Mouse (Mus musculus) neural tube, embryonic 14.5 days (tissue): ENCODE measurements around the gene Fam76b. TPM values are rescaled to one million over a fixed set of nuclear protein-coding genes. Genes with fewer than 3 reads are reported as not detected.
A peak's percentile ranks its signal among the peaks of the same experiment; 100 is the strongest.

Experiments
- ATAC-seq: fragments of 200-750 bp; cut with Nextera tagmentation; 2 replicates; pipeline ENCODE4 v1.8.0; 2017; ENCODE audit warnings: low read depth, mild to moderate bottlenecking, moderate TSS enrichment, moderate library complexity
- H3K27ac ChIP-seq: fragments of 300-500 bp; sonication (generic); 2 replicates; pipeline ENCODE4 v1.5.1; 2014; ENCODE audit warnings: low read depth, mild to moderate bottlenecking, control low read depth, low read length, moderate library complexity, mixed read lengths
- H3K27me3 ChIP-seq: fragments of 300-500 bp; sonication (generic); 2 replicates; pipeline ENCODE4 v1.6.1; 2014; ENCODE audit warnings: low read length; ENCODE audit not compliant: control insufficient read depth, insufficient read depth
- H3K36me3 ChIP-seq: fragments of 300-500 bp; sonication (generic); 2 replicates; pipeline ENCODE4 v1.6.1; 2014; ENCODE audit warnings: low read length, mixed read lengths; ENCODE audit not compliant: control insufficient read depth, insufficient read depth
- H3K4me1 ChIP-seq: fragments of 300-500 bp; sonication (generic); 2 replicates; pipeline ENCODE4 v1.6.1; 2014; ENCODE audit warnings: low read length; ENCODE audit not compliant: control insufficient read depth, insufficient read depth
- H3K4me2 ChIP-seq: fragments of 300-500 bp; sonication (generic); 2 replicates; pipeline ENCODE4 v1.6.1; 2014; ENCODE audit warnings: mild to moderate bottlenecking, low read depth, low read length, control low read depth
- H3K4me3 ChIP-seq: fragments of 300-500 bp; sonication (generic); 2 replicates; pipeline ENCODE4 v1.5.1; 2014; ENCODE audit warnings: low read depth, low read length, control low read depth, mixed read lengths
- H3K9ac ChIP-seq: fragments of 300-500 bp; sonication (generic); replicated peaks from 2 replicates; pipeline ENCODE4 v1.6.1; 2014; ENCODE audit warnings: low read depth, mild to moderate bottlenecking, control low read depth, low read length, mixed read lengths
- H3K9me3 ChIP-seq: fragments of 300-500 bp; sonication (generic); 2 replicates; pipeline ENCODE4 v1.6.1; 2016; ENCODE audit warnings: low read length; ENCODE audit not compliant: control insufficient read depth
- WGBS: fragments of 180-500 bp; shearing (Covaris S2); extraction: QIAGEN DNeasy Blood & Tissue Kit; methylation state at CpG from one replicate; pipeline ENCODE4 v1.1.7; 2014; 5-methylcytosine and 5-hydroxymethylcytosine counted together
- polyA plus RNA-seq: library from polyadenylated mRNA; unstranded; fragments of >200 nt; fragmentation: Nextera tagmentation; extraction: Ambion mirVana; gene quantifications from 2 replicates; pipeline ENCODE4 v1.2.1, GENCODE M21; 2014

Gene Fam76b
- polyA plus RNA-seq, 1 experiment from 2014 or later = 22.8 TPM

DNA sequence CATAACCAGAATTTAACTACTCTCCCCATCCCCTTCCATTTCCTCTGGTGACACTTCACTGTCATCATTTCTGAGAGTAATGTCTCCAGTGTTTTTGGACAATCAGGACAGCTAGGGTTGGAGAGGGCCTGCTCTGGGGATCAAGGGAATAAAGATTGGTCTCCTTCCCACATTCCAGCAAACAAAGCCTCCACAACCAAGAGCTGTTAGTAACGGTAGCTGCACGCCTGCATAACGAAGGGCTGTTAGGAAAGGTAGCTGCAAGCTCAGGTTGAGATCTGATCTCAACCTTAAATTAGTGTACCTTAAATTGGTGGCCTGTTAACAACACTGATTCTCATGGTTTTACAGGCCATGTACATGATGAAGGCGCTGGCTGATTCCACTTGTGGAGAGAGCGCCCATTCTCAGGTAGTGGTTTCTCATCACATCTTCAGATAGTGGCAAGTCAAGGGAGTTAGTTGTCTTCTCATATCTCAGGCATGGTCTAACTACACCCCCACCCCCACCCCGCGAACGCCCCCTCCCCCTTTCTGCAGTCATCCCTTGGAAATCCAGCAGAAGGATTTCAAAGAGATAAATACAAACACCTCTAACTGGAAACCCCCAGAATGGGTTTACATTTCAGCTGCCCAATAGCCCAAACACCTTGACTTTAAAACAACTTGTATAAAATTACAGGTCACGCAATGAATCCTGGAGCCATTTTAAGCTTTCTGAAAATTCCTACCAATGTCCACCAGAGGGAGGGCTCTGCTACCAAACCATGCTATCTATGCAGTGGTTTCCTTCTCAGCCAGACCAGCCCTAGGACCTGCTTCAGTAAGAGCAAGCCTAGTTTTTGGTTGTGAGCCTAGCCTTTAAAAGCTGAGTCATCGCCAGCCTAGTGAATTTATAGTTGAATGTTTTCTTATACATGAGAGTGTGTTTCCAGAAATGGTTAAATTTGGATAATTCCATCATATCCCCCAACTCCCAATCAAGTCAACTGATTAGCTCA, 21.3 kb downstream of the Fam76b start:
- 84% methylated on average over 10 of the region's 10 CpGs for WGBS
- ATAC-seq = peak; percentile 89

DNA sequence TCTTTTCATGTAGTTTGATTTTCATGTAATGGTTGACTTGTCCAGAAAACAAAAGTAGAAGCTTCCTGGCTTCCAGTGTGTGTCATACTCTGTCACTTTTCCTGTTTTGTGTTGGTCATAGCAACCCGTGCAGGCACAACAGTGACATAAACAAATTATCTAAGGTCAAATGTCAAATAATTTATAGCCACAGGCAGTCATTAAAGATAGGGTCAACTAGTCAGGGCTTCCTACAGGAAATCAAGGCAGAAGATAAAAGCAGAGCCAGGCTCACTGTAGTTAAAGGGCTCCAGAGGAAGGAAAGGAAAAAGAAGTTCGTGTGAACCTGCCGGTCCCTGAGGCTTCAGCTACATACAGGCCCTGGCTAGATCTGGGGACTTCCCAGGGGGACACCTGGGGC, 26.4 kb downstream of the Fam76b start:
- 77% methylated on average over 3 of the region's 3 CpGs for WGBS
- no peak overlapping the region for H3K4me3 ChIP-seq
- H3K4me1 ChIP-seq = no peaks in the 10 kb centered on the region
- H3K36me3 ChIP-seq = no peaks in the 10 kb centered on the region
- no peaks in the 10 kb centered on the region for H3K9me3 ChIP-seq
- ATAC-seq = no peak
- no peaks in the 10 kb centered on the region for H3K27me3 ChIP-seq
- no peak overlapping the region for H3K9ac ChIP-seq
- H3K27ac ChIP-seq = no peak overlapping the region
- no peak overlapping the region for H3K4me2 ChIP-seq

More for the DNA sequence above, 21.3 kb downstream of the Fam76b start:
- Histone ChIP-seq H3K4me2 (no peak overlapping the region), H3K27ac (no peak overlapping the region), H3K9me3 (no peaks in the 10 kb centered on the region), H3K36me3 (peaks cover 8% of the 10 kb centered on the region; the same call in 1 of the 2 replicates), H3K27me3 (no peaks in the 10 kb centered on the region), H3K4me1 (no peaks in the 10 kb centered on the region), H3K9ac (no peak overlapping the region), H3K4me3 (no peak overlapping the region)

DNA sequence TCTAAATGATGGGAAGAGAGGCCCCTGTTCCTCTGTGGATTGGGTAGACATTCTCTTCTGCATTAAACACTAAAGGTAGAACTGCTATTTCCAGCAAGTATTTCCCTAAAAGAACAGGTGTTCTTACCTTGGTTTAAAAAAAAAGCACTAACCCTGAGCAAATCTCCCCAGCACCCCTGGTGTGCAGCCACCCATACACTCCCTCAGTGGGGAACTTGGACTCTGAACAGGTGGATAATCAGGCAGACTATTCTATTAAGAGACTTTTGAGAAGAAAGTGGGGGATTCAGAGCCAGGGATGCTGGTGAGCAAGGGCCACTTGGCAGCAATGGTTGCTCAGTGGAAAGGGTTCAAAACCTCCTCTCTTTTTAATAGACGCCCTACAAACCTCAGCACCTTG, 28.7 kb downstream of the Fam76b start:
- H3K27ac ChIP-seq = no peak overlapping the region
- H3K9me3 ChIP-seq = no peaks in the 10 kb centered on the region

DNA sequence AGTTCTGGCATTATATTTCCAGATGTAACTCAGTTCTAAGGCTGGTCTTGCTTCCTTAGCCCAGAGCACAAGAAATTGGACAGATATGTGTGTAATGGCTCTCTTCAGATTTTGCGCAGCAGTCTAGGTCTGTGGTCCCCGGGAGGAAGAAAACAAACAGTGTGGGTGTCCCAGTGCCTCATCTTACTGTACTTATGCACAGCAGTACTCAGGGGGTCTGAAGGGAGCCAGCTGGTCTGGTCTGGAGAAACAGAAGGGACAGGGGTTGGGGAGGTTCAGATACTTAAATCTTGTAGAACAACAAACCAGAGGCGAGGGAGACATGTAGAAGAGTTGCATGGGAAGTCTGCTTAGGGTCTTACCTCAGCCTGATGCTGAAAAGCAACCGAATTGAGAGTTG, 29.3 kb downstream of the Fam76b start:
- H3K4me2 ChIP-seq = no peak overlapping the region
- 83% methylated on average over 4 of the region's 4 CpGs for WGBS
- H3K36me3 ChIP-seq = no peaks in the 10 kb centered on the region
- no peaks in the 10 kb centered on the region for H3K9me3 ChIP-seq
- no peaks in the 10 kb centered on the region for H3K27me3 ChIP-seq
- H3K4me3 ChIP-seq = no peak overlapping the region
- no peak overlapping the region for H3K9ac ChIP-seq
- ATAC-seq = no peak
- H3K27ac ChIP-seq = no peak overlapping the region
- H3K4me1 ChIP-seq = no peaks in the 10 kb centered on the region

More for the DNA sequence above, 28.7 kb downstream of the Fam76b start:
- H3K36me3 ChIP-seq = no peaks in the 10 kb centered on the region
- ATAC-seq = no peak
- no peak overlapping the region for H3K4me3 ChIP-seq
- no peaks in the 10 kb centered on the region for H3K4me1 ChIP-seq
- H3K4me2 ChIP-seq = no peak overlapping the region
- H3K27me3 ChIP-seq = no peaks in the 10 kb centered on the region
- H3K9ac ChIP-seq = no peak overlapping the region
- 75% methylated on average over 1 of the region's 1 CpGs for WGBS

DNA sequence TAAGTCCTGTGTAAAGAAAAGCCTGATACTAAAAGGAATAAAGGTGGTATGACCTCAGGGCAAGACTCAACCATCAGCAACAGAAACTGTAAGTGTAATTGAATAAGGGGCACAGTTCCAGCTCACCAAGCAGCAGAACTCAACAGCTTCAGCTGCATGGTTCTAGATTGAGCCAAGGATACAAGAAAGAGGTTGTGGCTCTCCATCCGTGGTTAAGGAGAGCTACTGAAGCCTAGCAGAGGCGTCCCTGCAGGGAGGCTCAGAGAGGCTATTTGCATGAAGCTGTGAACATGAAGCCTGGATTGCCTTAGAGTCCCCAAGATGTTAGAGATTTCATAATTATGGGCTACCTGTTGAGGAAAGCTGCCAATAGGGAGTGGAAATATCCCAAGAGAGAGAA, 40.1 kb downstream of the Fam76b start:
- no peak overlapping the region for H3K9ac ChIP-seq
- no peak overlapping the region for H3K27ac ChIP-seq
- H3K4me1 ChIP-seq = no peaks in the 10 kb centered on the region
- H3K9me3 ChIP-seq = no peaks in the 10 kb centered on the region
- H3K36me3 ChIP-seq = no peaks in the 10 kb centered on the region
- H3K4me3 ChIP-seq = no peak overlapping the region
- 77% methylated on average over 2 of the region's 2 CpGs for WGBS
- H3K4me2 ChIP-seq = no peak overlapping the region
- H3K27me3 ChIP-seq = no peaks in the 10 kb centered on the region
- ATAC-seq = no peak

DNA sequence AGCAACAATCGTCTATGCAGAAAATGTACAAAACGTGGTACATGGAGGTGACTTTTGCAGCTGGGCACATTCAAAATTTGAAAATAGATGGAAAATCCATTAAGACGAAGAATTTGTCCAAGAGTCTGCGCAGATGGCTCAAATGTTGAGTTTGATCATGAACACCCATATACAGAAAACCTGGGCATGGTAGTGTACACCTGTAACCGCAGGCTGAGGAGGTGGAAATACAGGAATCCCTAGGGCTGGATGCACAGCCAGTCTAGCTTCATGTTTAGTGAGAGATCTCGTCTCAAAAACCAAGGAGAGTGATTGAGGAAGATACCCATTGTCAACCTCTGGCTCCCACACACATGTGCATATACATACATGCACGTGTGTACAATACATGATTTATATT, 44.1 kb downstream of the Fam76b start:
- no peak for ATAC-seq
- Histone ChIP-seq H3K4me2 (no peak overlapping the region), H3K9me3 (no peaks in the 10 kb centered on the region), H3K27ac (no peak overlapping the region), H3K4me3 (no peak overlapping the region), H3K9ac (no peak overlapping the region), H3K4me1 (no peaks in the 10 kb centered on the region), H3K36me3 (no peaks in the 10 kb centered on the region), H3K27me3 (no peaks in the 10 kb centered on the region)
- WGBS = 90% methylated on average over 7 of the region's 7 CpGs

DNA sequence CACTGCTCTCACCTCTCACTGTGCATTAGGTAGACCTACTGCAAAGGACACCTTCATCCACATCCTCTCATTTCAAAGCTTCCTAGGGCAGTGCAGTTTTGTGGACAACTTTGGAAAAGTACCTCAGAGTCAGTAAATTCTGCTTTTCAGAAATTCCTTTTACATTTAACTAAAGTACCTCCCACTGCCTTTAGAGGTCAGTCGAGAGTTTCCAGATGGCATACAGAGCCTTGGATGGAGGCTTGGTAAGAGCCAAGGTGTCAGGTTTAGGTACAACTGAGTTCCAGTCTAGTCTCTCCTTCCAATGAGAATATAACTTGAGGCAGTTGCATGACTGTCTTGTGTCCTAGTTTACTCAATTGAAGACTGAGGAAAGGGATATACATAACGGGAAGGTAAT, 46.8 kb downstream of the Fam76b start:
- 55% methylated on average over 2 of the region's 2 CpGs for WGBS
- Histone ChIP-seq H3K4me2 (no peak overlapping the region), H3K27me3 (no peaks in the 10 kb centered on the region), H3K4me1 (no peaks in the 10 kb centered on the region), H3K36me3 (no peaks in the 10 kb centered on the region), H3K9ac (no peak overlapping the region), H3K4me3 (no peak overlapping the region), H3K27ac (no peak overlapping the region), H3K9me3 (no peaks in the 10 kb centered on the region)
- no peak for ATAC-seq

DNA sequence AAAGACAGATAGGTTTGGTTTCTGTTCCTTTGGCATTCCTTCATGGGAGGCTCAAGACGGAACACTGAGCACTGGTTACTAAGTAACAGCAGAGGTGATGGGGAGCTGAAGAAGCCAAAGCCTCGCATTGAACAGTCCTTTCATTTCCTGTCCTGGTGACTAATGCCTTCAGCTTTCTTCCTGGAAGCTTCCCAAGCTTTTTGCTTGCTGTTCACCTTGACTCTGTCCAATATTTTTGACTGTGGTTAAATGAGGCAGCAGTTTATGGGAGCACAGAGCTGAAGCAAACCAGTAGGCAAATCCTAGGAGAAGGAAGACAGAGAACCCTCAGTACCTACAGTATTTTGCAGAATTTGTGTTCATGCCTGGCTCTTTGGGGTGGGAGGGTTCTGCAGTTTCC, 47.8 kb downstream of the Fam76b start:
- Histone ChIP-seq H3K4me1 (no peaks in the 10 kb centered on the region), H3K9me3 (no peaks in the 10 kb centered on the region), H3K27me3 (no peaks in the 10 kb centered on the region), H3K36me3 (no peaks in the 10 kb centered on the region), H3K9ac (no peak overlapping the region), H3K27ac (no peak overlapping the region), H3K4me2 (no peak overlapping the region), H3K4me3 (no peak overlapping the region)
- 67% methylated on average over 2 of the region's 2 CpGs for WGBS
- no peak for ATAC-seq

DNA sequence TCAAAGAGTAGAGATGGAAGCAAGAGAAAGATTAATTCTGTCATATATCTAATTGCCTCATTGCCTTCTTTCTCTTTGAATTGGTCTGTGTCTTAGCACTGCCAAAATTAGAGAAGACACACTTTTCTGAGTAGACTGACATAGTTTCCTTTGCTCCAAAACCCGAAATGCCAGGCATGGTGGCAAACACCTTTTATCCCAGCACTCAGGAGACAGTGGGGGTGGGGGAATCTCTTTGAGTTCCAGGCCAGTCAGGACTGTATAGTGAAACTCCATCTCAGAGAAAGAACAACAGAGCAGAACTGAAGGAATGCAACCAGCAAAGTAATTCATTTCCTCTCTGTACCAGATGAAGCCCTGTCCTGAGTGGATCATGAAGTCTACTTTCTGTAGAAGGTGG, 53.2 kb downstream of the Fam76b start:
- WGBS = 68% methylated on average over 1 of the region's 1 CpGs
- H3K9me3 ChIP-seq = no peaks in the 10 kb centered on the region
- ATAC-seq = no peak
- no peaks in the 10 kb centered on the region for H3K36me3 ChIP-seq
- H3K9ac ChIP-seq = no peak overlapping the region
- H3K27ac ChIP-seq = no peak overlapping the region
- H3K4me2 ChIP-seq = no peak overlapping the region
- no peaks in the 10 kb centered on the region for H3K4me1 ChIP-seq
- no peaks in the 10 kb centered on the region for H3K27me3 ChIP-seq
- no peak overlapping the region for H3K4me3 ChIP-seq
